Mouse (Mus musculus) E14TG2a.4 (cell line): ENCODE results near the gene Ccr4.

Source experiments
- CTCF ChIP-seq: conservative IDR thresholded peaks from 2 replicates; pipeline ENCODE4 v1.5.1; 2014; ENCODE audit warnings: low read length
- NANOG ChIP-seq: IDR thresholded peaks from 2 replicates; pipeline ENCODE4 v1.6.1; 2014; ENCODE audit warnings: borderline replicate concordance, low read length, mixed read lengths
- POU5F1 ChIP-seq: IDR thresholded peaks from 2 replicates; pipeline ENCODE4 v1.6.1; 2014; ENCODE audit warnings: low read length, borderline replicate concordance

GRCm38 (mm10) chr9:114449120-114449754 is 55.5 kb downstream of the Ccr4 start:
- TF ChIP-seq CTCF (no peak), NANOG (no peak), POU5F1 (no peak)
